Mouse (Mus musculus): ENCODE data around the gene Vsnl1.

Gene Vsnl1

GRCm38 (mm10) chr12:11391244-11391949 lies 45.0 kb downstream of the Vsnl1 start:
- POLR2A ChIA-PET: interaction anchor here in 1 of 4 experiments (1.5 kb wide), 1 partner anchor 20 kb away, joined by 4 read pairs; no protein-coding TSS in a partner anchor
- CTCF ChIA-PET: interaction anchor here in 1 of 4 experiments (0.5 to 0.6 kb wide), 2 partner anchors 11 to 1626 kb away, joined by 3 read pairs; no protein-coding TSS in a partner anchor

DNA sequence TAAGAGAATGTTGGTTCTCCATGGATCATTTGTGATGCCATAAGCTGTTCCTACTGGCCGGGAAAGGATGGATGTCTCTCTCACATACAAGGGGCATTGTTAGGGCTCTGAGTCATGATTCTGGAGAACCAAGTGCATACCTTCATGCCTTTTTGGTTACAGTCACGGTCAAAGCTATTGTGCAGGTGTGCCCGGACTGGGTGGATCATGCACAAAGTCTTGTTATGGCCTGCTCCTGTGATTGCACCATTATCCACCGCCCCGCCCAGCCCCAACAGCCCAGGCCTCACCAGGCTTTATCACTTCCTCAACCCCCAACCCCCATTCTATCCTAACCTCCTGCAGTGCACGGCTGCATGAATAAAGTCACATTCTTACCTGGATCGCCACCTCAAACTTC lies 47.3 kb downstream of the Vsnl1 start:
- POLR2A ChIA-PET: interaction anchor here in 1 of 4 experiments (0.7 kb wide), 1 partner anchor 936 kb away, joined by 3 read pairs; no protein-coding TSS in a partner anchor

DNA sequence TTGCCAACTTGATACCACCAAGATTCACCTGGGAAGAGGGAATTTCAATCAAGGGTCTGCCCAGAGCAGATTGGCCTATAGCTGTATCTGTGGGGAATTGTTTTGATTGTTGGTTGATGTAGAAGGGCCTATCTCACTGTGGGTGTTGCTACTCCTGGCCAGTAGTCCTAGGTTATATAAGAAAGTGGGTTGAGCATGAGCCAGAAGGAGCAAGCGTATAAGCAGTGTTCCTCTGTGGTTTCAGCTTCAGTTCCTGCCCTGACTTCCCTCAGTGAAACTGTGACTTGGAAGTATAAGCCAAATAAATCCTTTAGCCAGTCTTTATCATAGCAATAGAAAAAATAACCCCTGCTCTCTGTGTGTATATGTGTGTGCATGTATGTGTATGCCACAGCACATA lies 51.7 kb downstream of the Vsnl1 start:
- ChIA-PET CTCF (interaction anchor here in 1 of 4 experiments (1.2 kb wide), 1 partner anchor 53 kb away, joined by 3 read pairs; no protein-coding TSS in a partner anchor), POLR2A (no interaction called here)

More for the DNA sequence above, 47.3 kb downstream of the Vsnl1 start:
- CTCF ChIA-PET: no interaction called here

DNA sequence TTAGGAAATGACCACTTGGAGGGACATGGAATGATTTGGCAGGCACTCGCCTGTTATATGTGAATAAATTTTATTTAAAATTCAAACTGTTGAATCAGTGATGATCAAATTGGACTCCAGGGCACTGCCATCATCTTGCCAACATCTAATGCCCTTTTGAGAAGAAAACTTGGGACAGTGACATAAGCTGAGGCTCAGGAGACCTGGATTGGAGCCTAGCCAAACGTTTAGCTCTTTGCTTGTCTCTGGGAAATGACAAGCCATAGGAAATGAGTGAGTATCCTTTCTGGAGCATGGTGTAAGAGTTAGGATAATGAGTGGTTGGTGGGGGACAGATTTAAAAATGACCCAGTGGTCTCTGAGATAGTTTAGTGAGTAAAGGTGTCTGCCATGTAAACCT lies 57.0 kb downstream of the Vsnl1 start:
- CTCF ChIA-PET: no interaction called here
- POLR2A ChIA-PET: interaction anchor here in 1 of 4 experiments (0.8 kb wide), 1 partner anchor 17 kb away, joined by 3 read pairs; no protein-coding TSS in a partner anchor

DNA sequence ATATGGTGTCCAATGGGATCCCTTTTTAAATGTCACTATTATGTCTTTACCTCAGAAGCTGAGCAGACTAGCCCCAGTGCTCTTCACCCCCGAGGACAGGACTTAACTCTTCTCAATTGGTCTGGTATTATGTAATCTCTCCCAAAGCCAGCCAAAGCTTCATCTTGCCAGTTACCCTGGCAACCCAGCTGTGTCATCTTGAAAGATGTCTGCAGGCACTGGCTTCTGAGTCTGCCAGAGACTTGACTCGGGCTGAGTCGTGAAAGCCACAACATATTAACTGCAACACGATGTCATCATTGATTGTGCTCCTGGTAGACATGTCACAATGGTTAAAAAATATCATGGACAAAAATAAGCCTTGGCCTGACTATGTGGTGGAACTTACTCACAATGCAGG lies 66.4 kb downstream of the Vsnl1 start:
- ChIA-PET CTCF (no interaction called here), POLR2A (no interaction called here)

GRCm38 (mm10) chr12:11367099-11367765 lies 69.2 kb downstream of the Vsnl1 start:
- CTCF ChIA-PET: interaction anchor here in 1 of 4 experiments (1.5 kb wide), 1 partner anchor 16 kb away, joined by 4 read pairs; no protein-coding TSS in a partner anchor

GRCm38 (mm10) chr12:11364870-11365269 lies 71.5 kb downstream of the Vsnl1 start:
- CTCF ChIA-PET: interaction anchor here in 1 of 4 experiments (1.3 kb wide), 1 partner anchor 14 kb away, joined by 4 read pairs; no protein-coding TSS in a partner anchor
- POLR2A ChIA-PET: no interaction called here

More at GRCm38 (mm10) chr12:11367099-11367765, 69.2 kb downstream of the Vsnl1 start:
- POLR2A ChIA-PET: no interaction called here

GRCm38 (mm10) chr12:11362435-11362834 lies 74.0 kb downstream of the Vsnl1 start:
- POLR2A ChIA-PET: no interaction called here
- CTCF ChIA-PET: interaction anchor here in 1 of 4 experiments (0.7 to 1.7 kb wide), 2 partner anchors 12 to 125 kb away, joined by 3 to 9 read pairs; no protein-coding TSS in a partner anchor

GRCm38 (mm10) chr12:11350895-11351294 lies 85.5 kb downstream of the Vsnl1 start:
- POLR2A ChIA-PET: interaction anchor here in 2 of 4 experiments (0.7 to 0.9 kb wide), 2 partner anchors 128 to 276 kb away, joined by 5 to 6 read pairs; no protein-coding TSS in a partner anchor
- CTCF ChIA-PET: interaction anchor here (0.5 to 2.1 kb wide), 38 partner anchors 8 to 1881 kb away, joined by 3 to 14 read pairs (median 4); partner anchors contain the start of gene Vsnl1 (in 1 of the 4)

- ChIA-PET POLR2A (no interaction called here), CTCF (interaction anchor here (0.7 to 2.1 kb wide), 7 partner anchors 13 to 966 kb away, joined by 3 to 9 read pairs (median 5); no protein-coding TSS in a partner anchor)
Observed at GRCm38 (mm10) chr12:11349870-11350269, 86.5 kb downstream of the Vsnl1 start.

- ChIA-PET CTCF (no interaction called here), POLR2A (no interaction called here)
Observed at GRCm38 (mm10) chr12:11348423-11348822, 88.0 kb downstream of the Vsnl1 start.

GRCm38 (mm10) chr12:11345963-11346362 lies 90.5 kb downstream of the Vsnl1 start:
- CTCF ChIA-PET: no interaction called here
- POLR2A ChIA-PET: no interaction called here

GRCm38 (mm10) chr12:11342020-11342600 lies 94.3 kb downstream of the Vsnl1 start:
- POLR2A ChIA-PET: no interaction called here
- CTCF ChIA-PET: interaction anchor here in 2 of 4 experiments (0.6 to 0.7 kb wide), 2 partner anchors 9 to 936 kb away, joined by 3 read pairs; no protein-coding TSS in a partner anchor

- CTCF ChIA-PET: interaction anchor here in 2 of 4 experiments (2.1 to 3.0 kb wide), 3 partner anchors 13 to 142 kb away, joined by 8 to 23 read pairs (median 11); no protein-coding TSS in a partner anchor
- POLR2A ChIA-PET: no interaction called here
Observed at GRCm38 (mm10) chr12:11338251-11338650, 98.2 kb downstream of the Vsnl1 start.

- CTCF ChIA-PET: interaction anchor here (0.6 to 4.1 kb wide), 20 partner anchors 10 to 1748 kb away, joined by 3 to 62 read pairs (median 3); partner anchors contain the start of gene Vsnl1 (in 1 of the 4)
- POLR2A ChIA-PET: interaction anchor here in 1 of 4 experiments (1.7 kb wide), 1 partner anchor 140 kb away, joined by 6 read pairs; no protein-coding TSS in a partner anchor
Observed at GRCm38 (mm10) chr12:11336845-11337244, 99.6 kb downstream of the Vsnl1 start.

DNA sequence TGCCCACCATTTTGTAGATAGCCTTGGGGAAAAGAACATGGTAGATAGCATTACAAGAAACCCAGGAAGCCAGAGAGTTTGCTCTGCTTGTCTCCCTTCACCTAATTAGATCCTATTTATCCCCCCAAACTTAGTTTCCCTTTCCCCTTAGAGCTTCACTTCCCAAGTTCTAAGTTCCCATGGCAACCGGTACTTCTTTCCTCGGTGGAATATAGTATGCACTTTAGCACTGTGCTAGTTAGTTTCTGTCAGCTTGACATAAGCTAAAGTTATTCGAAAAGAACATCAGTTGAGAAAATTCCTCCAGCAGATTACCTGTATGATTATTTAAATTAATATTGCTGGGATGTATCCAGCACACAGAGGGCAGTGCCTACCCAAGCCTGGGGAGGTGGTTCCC lies 109.9 kb downstream of the Vsnl1 start:
- CTCF ChIA-PET: interaction anchor here in 2 of 4 experiments (0.7 to 0.9 kb wide), 2 partner anchors 10 to 111 kb away, joined by 3 to 8 read pairs; no protein-coding TSS in a partner anchor

DNA sequence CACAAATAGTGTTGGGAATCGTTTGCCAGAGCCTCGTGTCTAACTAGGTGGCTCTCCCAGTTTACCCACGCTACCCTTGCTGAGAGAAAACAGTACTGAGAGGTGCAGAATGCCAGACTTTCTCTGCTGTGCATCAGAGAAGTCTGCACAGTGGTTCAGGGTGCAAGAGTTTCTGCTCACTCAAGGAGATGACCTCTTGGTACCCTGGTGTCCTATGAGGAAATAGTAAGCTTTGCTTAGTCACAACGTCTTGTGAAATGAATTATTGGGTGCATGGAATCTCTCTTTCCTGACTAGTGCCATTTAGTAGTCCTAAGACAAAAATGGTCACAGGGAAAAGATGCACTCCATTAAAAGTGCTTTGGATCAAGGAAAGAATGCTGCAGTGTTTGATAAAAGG lies 111.9 kb downstream of the Vsnl1 start:
- ChIA-PET POLR2A (no interaction called here), CTCF (no interaction called here)

More for the DNA sequence above, 109.9 kb downstream of the Vsnl1 start:
- POLR2A ChIA-PET: no interaction called here

DNA sequence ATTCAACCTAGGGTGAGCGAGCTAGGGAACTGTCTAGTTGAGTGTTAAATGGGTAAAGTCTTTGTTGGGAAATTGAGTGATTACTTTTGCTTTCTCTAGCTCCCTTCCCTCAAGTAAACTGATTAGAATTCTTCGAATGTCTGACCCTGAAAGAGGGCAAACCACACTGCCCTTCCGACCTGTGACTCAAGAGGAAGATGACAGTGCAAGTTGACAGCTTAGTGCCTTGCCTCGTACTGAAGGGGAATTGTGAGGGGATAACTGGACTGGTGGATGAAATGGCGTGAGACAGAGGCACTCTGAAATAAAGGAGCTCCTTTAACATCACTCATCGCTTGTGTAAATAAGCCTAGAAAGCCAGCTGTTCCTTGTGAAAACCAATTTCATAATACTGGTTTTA lies 118.7 kb downstream of the Vsnl1 start:
- ChIA-PET CTCF (interaction anchor here in 1 of 4 experiments (1.0 kb wide), 1 partner anchor 19 kb away, joined by 3 read pairs; no protein-coding TSS in a partner anchor), POLR2A (interaction anchor here in 1 of 4 experiments (0.6 kb wide), 1 partner anchor 14 kb away, joined by 3 read pairs; no protein-coding TSS in a partner anchor)

DNA sequence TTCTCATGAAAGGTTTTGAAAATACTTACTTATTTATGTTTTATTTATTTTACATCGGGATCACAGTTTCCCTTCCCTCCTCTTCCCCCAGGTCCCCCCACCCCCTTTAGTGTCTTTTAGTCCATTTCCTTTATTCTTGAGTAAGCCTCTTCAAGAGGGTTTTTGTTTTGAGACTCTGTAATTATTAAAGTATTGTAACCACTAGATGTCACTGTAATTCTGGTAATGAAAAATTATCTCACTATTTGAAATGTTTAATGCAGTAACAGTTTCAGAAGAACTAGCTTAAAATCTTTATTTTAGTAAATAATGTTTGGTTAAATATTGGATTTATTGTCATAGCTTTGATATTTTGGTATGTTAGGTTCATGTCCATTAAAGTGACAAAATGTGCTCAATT lies 122.6 kb downstream of the Vsnl1 start:
- ChIA-PET POLR2A (no interaction called here), CTCF (no interaction called here)

All from embryonic stem cell, embryonic (primary cell).